Mouse (Mus musculus) hindbrain, embryonic 10.5 days (tissue): ENCODE results near the gene Rrp15. TPM values are rescaled to one million over a fixed set of nuclear protein-coding genes. Genes with fewer than 3 reads are reported as not detected.

Experiments
- DNase-seq: peaks from one replicate; pipeline ENCODE4 v3.0.0-alpha.2; 2017; ENCODE audit warnings: low spot score
- H3K27ac ChIP-seq: fragments of 300-500 bp; sonication (generic); 2 replicates; pipeline ENCODE4 v1.5.1; 2016; ENCODE audit warnings: mild to moderate bottlenecking, moderate library complexity
- H3K27me3 ChIP-seq: fragments of 300-500 bp; sonication (generic); 2 replicates; pipeline ENCODE4 v1.6.1; 2016; ENCODE audit warnings: mild to moderate bottlenecking; ENCODE audit not compliant: poor library complexity, insufficient read depth, severe bottlenecking
- H3K36me3 ChIP-seq: fragments of 300-500 bp; sonication (generic); 2 replicates; pipeline ENCODE4 v1.6.1; 2016; ENCODE audit warnings: mild to moderate bottlenecking, moderate library complexity
- H3K4me1 ChIP-seq: fragments of 300-500 bp; sonication (generic); replicated peaks from 2 replicates; pipeline ENCODE4 v1.6.1; 2016; ENCODE audit warnings: mild to moderate bottlenecking
- H3K4me3 ChIP-seq: fragments of 300-500 bp; sonication (generic); 2 replicates; pipeline ENCODE4 v1.5.1; 2016; ENCODE audit warnings: mild to moderate bottlenecking, moderate library complexity
- H3K9me3 ChIP-seq: fragments of 300-500 bp; sonication (generic); 2 replicates; pipeline ENCODE4 v1.6.1; 2016; ENCODE audit warnings: mild to moderate bottlenecking, moderate library complexity
- WGBS: fragments of 180-500 bp; shearing (Covaris S2); methylation state at CpG from one replicate; pipeline ENCODE4 v1.1.7; 2016; 5-methylcytosine and 5-hydroxymethylcytosine counted together
- polyA plus RNA-seq: library from polyadenylated mRNA; unstranded; fragments of >200 nt; fragmentation: Nextera tagmentation; extraction: Ambion mirVana; gene quantifications from 2 replicates; pipeline ENCODE4 v1.2.1, GENCODE M21; 2016

Gene Rrp15
- polyA plus RNA-seq, 1 experiment from 2014 or later: 63.3 TPM

- DNase-seq: no peak
- peaks cover 51% of the 10 kb centered on the region for H3K36me3 ChIP-seq
- no peaks in the 10 kb centered on the region for H3K27me3 ChIP-seq
- no peak overlapping the region for H3K27ac ChIP-seq
- H3K4me1 ChIP-seq: no peaks in the 10 kb centered on the region
- no peaks in the 10 kb centered on the region for H3K9me3 ChIP-seq
- H3K4me3 ChIP-seq: no peak overlapping the region
- WGBS: 96% methylated on average over 8 of the region's 8 CpGs
Observed at GRCm38 (mm10) chr1:186733052-186733451, 16.1 kb downstream of the Rrp15 start.

DNA sequence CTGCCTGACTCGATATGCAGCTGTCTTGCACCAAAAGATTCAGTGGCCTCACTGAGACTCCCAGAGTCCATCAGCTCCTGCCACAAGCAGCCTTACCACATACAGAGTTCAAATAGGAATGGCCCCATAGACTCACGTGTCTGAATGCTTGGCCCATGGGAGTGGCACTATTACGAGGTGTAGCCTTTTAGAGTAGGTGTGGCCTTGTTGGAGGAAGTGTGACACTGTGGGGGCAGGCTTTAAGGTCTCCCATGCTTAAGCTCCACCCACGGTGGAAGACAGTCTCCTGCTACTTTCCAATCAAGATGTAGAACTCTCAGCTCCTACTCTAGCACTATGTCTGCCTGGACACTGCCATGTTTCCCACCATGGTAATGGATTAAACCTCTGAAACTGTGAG is 20.4 kb downstream of the Rrp15 start:
- 73% methylated on average over 4 of the region's 4 CpGs for WGBS
- no peak for DNase-seq

DNA sequence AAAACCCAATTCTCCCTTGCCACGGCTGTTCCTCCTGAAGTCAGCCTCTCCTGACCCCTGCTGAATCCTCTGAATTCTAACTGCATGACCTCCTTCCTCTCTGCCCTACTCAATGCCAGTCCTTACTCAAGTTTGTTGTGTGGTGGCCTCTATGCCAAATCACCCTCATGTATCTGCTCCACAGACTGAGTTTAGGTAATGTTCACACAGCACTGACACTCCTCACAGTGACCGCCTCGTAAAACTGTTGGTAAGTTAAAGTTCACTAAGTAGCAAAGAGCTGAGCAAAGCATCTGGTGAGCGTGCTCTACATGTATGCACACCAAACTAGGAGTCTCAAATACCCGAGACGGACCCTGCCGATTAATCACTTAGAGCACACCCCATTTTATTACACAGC is 23.0 kb downstream of the Rrp15 start:
- Histone ChIP-seq H3K36me3 (peaks cover 2% of the 10 kb centered on the region), H3K4me1 (no peaks in the 10 kb centered on the region), H3K9me3 (no peaks in the 10 kb centered on the region), H3K4me3 (no peak overlapping the region), H3K27ac (no peak overlapping the region), H3K27me3 (no peaks in the 10 kb centered on the region)
- DNase-seq: no peak
- 89% methylated on average over 7 of the region's 7 CpGs for WGBS

More for the DNA sequence above, 20.4 kb downstream of the Rrp15 start:
- Histone ChIP-seq H3K4me3 (no peak overlapping the region), H3K4me1 (no peaks in the 10 kb centered on the region), H3K27me3 (no peaks in the 10 kb centered on the region), H3K9me3 (no peaks in the 10 kb centered on the region), H3K27ac (no peak overlapping the region), H3K36me3 (peaks cover 9% of the 10 kb centered on the region)

DNA sequence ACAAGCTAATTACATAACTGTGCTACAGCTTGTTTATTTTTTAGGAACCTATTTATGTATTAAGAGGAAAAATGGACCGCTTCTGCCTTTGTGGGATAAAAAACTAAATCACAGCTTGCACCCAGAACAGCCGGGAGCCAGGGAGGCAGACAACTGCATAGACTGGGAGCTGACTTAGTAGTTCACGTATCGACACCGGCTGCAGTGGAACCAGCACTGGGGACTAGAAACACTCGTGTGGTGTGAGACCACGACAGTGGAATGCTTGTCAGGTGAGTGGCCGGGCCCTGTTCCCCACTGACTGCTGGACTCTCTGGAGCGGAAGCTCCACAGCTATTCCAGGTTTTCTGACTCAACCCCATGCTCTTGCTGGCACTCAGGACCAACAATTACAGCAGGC is 26.9 kb downstream of the Rrp15 start:
- no peak overlapping the region for H3K4me3 ChIP-seq
- H3K27me3 ChIP-seq: no peaks in the 10 kb centered on the region
- DNase-seq: no peak
- no peaks in the 10 kb centered on the region for H3K4me1 ChIP-seq
- whole genome bisulfite sequencing: 86% methylated on average over 9 of the region's 9 CpGs
- H3K27ac ChIP-seq: no peak overlapping the region
- no peaks in the 10 kb centered on the region for H3K9me3 ChIP-seq
- peaks cover 34% of the 10 kb centered on the region for H3K36me3 ChIP-seq

- peak; percentile 82 for DNase-seq
- Histone ChIP-seq H3K27ac (no peak overlapping the region), H3K9me3 (no peaks in the 10 kb centered on the region), H3K4me3 (no peak overlapping the region), H3K27me3 (no peaks in the 10 kb centered on the region), H3K4me1 (no peaks in the 10 kb centered on the region), H3K36me3 (peaks cover 39% of the 10 kb centered on the region)
- WGBS: 41% methylated on average over 12 of the region's 12 CpGs
Observed at GRCm38 (mm10) chr1:186721846-186722245, 27.3 kb downstream of the Rrp15 start.

DNA sequence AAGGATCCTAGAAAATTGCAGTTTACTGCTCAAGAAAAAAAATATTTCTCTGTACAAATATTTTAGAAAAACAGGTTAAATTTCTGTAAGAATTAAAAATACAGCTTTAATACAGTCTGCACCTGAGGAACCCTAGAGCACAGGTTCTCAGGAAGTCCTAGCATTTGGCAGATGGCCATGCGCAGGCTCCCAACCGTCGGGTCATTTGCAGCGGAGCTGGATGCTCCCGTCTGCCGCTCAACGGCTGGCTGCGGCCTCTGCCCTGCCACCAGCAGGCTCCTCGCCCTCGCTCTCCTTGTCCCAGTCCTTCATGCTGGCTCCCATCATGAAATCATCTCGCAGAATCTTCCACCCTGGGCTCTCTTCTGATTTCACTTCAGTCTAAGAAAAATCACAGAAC is 28.0 kb downstream of the Rrp15 start:
- Histone ChIP-seq H3K4me3 (no peak overlapping the region), H3K36me3 (peaks cover 45% of the 10 kb centered on the region)
- 94% methylated on average over 11 of the region's 11 CpGs for WGBS

GRCm38 (mm10) chr1:186719708-186720107 is 29.4 kb downstream of the Rrp15 start:
- DNase-seq: peak; percentile 17
- Histone ChIP-seq H3K9me3 (no peaks in the 10 kb centered on the region), H3K27ac (no peak overlapping the region), H3K36me3 (peaks cover 47% of the 10 kb centered on the region), H3K4me3 (no peak overlapping the region), H3K4me1 (no peaks in the 10 kb centered on the region), H3K27me3 (no peaks in the 10 kb centered on the region)
- 90% methylated on average over 9 of the region's 9 CpGs for WGBS

More for the DNA sequence above, 28.0 kb downstream of the Rrp15 start:
- no peak for DNase-seq
- H3K4me1 ChIP-seq: no peaks in the 10 kb centered on the region
- H3K27ac ChIP-seq: no peak overlapping the region
- no peaks in the 10 kb centered on the region for H3K9me3 ChIP-seq
- no peaks in the 10 kb centered on the region for H3K27me3 ChIP-seq

GRCm38 (mm10) chr1:186718881-186719280 is 30.3 kb downstream of the Rrp15 start:
- Histone ChIP-seq H3K4me3 (no peak overlapping the region), H3K27me3 (no peaks in the 10 kb centered on the region), H3K36me3 (peaks cover 47% of the 10 kb centered on the region), H3K27ac (no peak overlapping the region), H3K4me1 (no peaks in the 10 kb centered on the region), H3K9me3 (no peaks in the 10 kb centered on the region)
- 92% methylated on average over 5 of the region's 5 CpGs for WGBS
- no peak for DNase-seq

DNA sequence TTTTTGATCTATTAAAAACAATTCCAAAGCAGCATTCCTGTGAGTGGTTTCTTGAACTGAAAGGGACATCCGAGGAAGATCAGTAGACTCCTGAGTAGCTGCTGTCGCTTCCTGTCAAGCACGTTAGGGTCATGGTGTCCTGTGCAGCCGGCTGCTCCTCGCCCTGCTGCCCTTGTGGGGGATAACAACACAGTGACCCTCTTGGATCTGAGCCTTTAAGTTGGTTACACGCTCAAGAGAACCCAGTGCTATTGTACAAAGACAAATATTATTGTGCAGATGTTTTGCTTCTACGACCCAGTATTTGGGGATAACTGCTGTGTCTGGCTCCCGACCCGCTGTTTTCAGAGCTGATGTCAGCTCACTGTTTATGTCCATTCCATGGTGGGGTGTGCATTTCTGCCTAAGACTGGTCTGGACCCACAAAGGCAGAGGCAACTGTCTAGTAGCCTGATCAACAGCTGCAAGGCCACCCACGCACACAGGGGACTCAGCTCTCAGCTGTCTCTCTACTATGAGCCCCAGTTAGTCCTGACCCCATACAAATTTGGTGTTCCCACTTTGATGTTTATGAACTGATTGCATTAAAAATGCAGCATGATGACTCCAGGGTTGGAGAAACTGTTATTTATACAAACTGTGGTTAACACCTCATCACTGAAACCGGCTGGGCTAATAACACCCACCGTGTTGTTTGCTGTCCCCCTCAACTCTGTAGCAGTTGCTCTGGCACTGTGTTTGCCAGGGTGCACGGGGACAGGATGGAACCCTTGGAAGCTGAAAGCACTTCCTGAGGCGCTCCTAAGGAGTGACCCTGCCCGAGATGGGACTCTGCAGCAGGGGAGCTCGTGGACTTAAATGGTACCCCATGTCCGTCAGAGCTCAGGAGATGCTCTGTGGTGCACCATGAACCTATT is 33.9 kb downstream of the Rrp15 start:
- no peaks in the 10 kb centered on the region for H3K9me3 ChIP-seq
- WGBS: 86% methylated on average over 17 of the region's 17 CpGs
- H3K36me3 ChIP-seq: peaks cover 36% of the 10 kb centered on the region
- no peaks in the 10 kb centered on the region for H3K4me1 ChIP-seq
- H3K27me3 ChIP-seq: no peaks in the 10 kb centered on the region
- H3K27ac ChIP-seq: no peak overlapping the region
- DNase-seq: no peak
- H3K4me3 ChIP-seq: no peak overlapping the region

DNA sequence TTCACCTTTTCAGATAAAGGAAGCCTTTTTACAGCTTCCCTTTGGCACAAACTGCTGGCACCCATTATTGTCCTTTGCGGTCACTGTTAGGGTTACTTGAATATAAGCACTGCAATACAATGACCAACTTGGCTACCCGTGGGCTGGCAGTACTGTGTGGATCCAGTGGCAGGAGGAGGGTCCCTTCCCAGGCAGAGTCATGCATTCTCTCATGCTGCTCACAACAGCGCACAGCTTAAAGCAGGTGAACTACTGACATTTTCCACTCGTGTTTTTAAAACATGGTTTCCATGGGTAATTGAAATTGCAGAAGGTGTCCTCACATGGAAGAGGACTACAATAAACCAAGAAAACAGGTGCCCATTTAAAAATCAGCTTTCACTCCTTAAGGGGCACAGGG is 34.9 kb downstream of the Rrp15 start:
- DNase-seq: no peak
- WGBS: 86% methylated on average over 4 of the region's 4 CpGs
- Histone ChIP-seq H3K9me3 (no peaks in the 10 kb centered on the region), H3K4me3 (no peak overlapping the region), H3K36me3 (peaks cover 26% of the 10 kb centered on the region), H3K27me3 (no peaks in the 10 kb centered on the region), H3K27ac (no peak overlapping the region), H3K4me1 (no peaks in the 10 kb centered on the region)

GRCm38 (mm10) chr1:186712802-186713471 is 36.2 kb downstream of the Rrp15 start:
- H3K4me1 ChIP-seq: no peaks in the 10 kb centered on the region
- WGBS: 7% methylated on average over 3 of the region's 3 CpGs
- H3K4me3 ChIP-seq: no peak overlapping the region
- DNase-seq: peak; percentile 28
- no peaks in the 10 kb centered on the region for H3K27me3 ChIP-seq
- peaks cover 20% of the 10 kb centered on the region for H3K36me3 ChIP-seq
- no peaks in the 10 kb centered on the region for H3K9me3 ChIP-seq
- H3K27ac ChIP-seq: no peak overlapping the region

- peak within 1 kb of the TSS; percentile 89 for H3K27ac ChIP-seq
- no peaks in the 10 kb centered on the region for H3K36me3 ChIP-seq
- peaks cover 46% of the 10 kb centered on the region for H3K27me3 ChIP-seq
- H3K4me3 ChIP-seq: peak within 1 kb of the TSS; percentile 72
- DNase-seq: no peak
- H3K4me1 ChIP-seq: peaks cover 26% of the 10 kb centered on the region
- 3% methylated on average over 12 of the region's 12 CpGs for WGBS
- H3K9me3 ChIP-seq: no peaks in the 10 kb centered on the region
Observed at GRCm38 (mm10) chr1:186705915-186706248, 43.3 kb downstream of the Rrp15 start, which contains the start of gene Tgfb2. Gene Tgfb2, minus strand, starts transcription at chr1:186705989.

GRCm38 (mm10) chr1:186705203-186705914 is 43.8 kb downstream of the Rrp15 start:
- Histone ChIP-seq H3K4me3 (peak overlapping the region; percentile 72), H3K27me3 (peaks cover 46% of the 10 kb centered on the region), H3K36me3 (no peaks in the 10 kb centered on the region), H3K4me1 (peaks cover 26% of the 10 kb centered on the region), H3K27ac (peak overlapping the region; percentile 89), H3K9me3 (no peaks in the 10 kb centered on the region)
- WGBS: under 1% methylated on average over 65 of the region's 65 CpGs
- peak; percentile 75 for DNase-seq
